Mouse (Mus musculus) heart, embryonic 13.5 days (tissue): ENCODE results near the gene Tpr. TPM values are rescaled to one million over a fixed set of nuclear protein-coding genes. Genes with fewer than 3 reads are reported as not detected.

ENCODE experiments used
- polyA plus RNA-seq: library from polyadenylated mRNA; unstranded; fragments of >200 nt; fragmentation: Nextera tagmentation; extraction: Ambion mirVana; gene quantifications from 2 replicates; pipeline ENCODE4 v1.2.1, GENCODE M21; 2015

The Tpr gene
- polyA plus RNA-seq, 1 experiment from 2014 or later, result 124 TPM

Other genes starting within 250 kb of the Tpr start
- gene Pdc, start 73.4 kb upstream of the Tpr start, polyA plus RNA-seq, result not detected in 2 replicates
- 30.5 and 33.7 TPM in 2 replicates for gene Odr4, start 242 bp downstream of the Tpr start, polyA plus RNA-seq
- 0.33 and 0.36 TPM in 2 replicates for gene Prg4, start 73.3 kb downstream of the Tpr start, polyA plus RNA-seq